Mouse (Mus musculus): ENCODE data around the gene Slc4a8.

Gene Slc4a8

DNA sequence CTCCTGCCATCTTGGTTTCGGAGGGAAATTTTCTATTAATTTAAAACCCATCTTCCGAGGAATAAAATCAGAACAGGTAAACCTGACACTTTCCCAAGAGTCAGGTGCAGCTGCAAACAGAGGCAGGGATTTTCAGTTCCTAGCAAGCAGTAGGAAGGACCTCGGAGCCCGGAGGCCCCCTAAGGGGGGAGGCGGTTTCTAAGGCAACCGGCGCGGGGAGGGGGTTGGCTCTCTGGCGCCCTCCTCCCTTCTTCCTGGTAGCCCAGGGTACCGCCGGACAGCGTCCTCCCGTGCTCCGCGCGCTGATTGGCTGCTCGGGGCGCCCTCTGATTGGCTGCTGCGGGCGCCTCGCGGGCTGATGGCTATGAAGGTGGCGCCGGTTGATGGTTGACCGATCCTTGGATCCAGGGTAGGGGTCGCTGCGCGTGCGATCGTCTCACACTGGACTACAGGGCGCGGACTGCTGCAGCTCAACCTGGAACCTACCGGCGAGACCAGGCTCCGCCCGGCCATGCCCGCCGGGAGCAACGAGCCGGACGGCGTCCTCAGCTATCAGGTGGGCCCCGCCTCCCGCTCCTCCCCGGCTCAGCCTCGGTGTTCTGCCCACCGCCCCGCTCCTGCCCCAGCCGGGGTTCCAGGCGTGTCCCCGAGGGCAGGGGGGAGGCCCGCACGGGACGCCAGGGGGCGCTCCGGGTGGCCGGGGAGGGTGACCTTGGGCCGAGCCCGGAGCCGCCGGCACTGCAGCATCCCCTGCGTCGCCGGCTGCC, at the start of gene Slc4a8:
Slc4a8 (plus strand) TSS at position 329 of the 767 bp plus-strand sequence.
- peak; percentile 90 for DNase-seq (ENCODE audit: low read depth, low spot score)

GRCm38 (mm10) chr15:100714470-100714869, 47.1 kb upstream of the Slc4a8 start:
- no peak for DNase-seq (ENCODE audit: low read depth, low spot score)

- no peak for DNase-seq (ENCODE audit: low read depth, low spot score)
These were observed 46.1 kb upstream of the Slc4a8 start for GRCm38 (mm10) chr15:100715399-100715993.

- DNase-seq (ENCODE audit: low read depth, low spot score): no peak
These were observed 43.6 kb upstream of the Slc4a8 start for GRCm38 (mm10) chr15:100717933-100718332.

DNA sequence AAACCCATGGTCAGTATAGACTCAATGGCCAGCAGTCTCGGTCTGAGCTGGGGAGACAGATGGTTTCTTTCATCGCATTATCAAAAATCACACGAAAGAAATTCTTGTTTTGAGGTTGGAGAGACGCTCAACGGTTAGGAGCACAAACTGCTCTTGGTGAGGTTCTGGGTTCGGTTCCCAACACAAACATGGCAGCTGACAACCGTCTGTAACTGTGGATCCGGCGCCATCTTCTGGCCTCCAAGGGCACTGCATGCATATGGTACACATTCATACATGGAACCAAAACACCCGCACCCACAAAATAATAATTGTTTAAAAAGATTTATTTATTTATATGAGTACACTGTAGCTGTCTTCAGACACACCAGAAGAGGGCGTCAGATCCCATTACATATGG, 43.0 kb upstream of the Slc4a8 start:
- no peak for DNase-seq (ENCODE audit: low read depth, low spot score)

DNA sequence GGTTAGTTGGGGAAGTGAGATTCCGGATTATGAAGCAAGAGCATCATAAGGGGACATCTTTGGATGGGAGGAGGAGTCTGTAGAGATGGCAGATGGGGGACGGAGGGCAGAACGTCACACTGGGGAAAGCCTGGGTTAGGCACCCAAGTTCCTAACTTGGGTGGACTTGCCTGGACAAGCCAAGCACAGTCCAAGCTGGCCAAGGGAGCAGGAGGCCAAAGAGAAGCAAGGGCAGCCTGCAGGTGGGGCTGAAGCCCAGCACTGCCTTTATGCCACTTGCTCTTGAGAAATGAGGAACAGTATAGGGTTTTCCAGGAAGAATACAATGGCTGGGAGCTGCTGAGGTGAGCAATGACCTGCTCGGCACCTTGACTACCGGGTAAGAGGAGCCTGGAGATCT, 42.3 kb upstream of the Slc4a8 start:
- DNase-seq (ENCODE audit: low read depth, low spot score): no peak

DNA sequence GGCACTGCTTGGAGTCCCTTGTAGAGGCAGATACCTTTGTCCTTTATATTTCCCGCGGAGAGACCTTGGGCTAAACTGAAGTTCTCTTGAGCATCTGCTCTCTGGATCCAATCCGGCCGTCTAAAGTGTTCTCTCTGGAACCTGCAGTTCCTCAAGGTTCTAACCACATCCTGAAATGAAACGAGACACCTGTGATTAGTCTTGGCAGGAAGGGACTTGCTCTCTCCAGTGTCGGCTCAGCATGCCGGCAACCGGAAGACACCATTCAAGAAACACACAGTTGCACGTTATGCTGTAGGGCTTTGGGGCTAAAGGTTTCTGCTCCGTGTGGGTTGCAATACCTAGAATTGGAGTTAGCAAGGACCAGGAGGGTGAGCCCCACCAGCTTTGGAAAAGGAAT, 41.5 kb upstream of the Slc4a8 start:
- DNase-seq (ENCODE audit: low read depth, low spot score): peak; percentile 77

DNA sequence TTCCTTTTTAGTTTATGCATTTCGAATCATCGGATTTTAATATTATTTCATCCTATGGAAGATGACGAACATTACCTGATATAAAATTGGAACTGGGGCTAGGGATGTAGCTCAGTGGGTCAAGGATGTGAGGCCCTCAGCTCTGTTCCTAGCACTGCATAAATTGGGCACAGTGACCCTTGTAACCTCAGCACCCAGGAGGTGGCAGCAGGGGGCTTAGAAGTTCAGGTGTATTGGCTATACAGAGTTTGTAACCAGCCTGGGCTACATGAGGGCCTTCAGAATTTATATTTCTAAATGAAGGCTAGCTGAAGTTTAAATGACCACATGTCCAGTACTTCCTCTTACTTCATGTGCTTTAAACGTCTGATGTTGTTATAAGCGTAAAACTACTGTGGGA, 40.1 kb upstream of the Slc4a8 start:
- DNase-seq (ENCODE audit: low read depth, low spot score): no peak

DNA sequence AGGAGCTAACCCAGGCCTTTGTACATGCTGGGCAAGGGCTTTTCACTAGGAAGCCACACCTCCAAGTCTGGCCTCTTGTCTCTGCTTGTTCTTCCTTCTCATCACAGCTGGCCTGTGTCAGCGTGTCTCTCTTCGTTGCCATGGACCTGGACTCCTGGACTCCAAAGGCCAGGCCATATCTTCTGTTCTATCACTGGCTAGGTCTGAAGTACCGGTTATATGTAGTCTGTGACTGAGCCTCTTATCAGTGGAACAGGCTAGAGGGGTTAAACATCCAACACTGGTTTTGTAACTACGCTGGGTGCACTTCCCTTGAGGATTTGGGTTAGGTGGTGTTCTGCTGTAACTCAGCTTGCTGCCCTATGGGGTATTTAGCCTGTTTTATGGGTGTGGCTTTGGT, 39.5 kb upstream of the Slc4a8 start:
- DNase-seq (ENCODE audit: low read depth, low spot score): no peak

DNA sequence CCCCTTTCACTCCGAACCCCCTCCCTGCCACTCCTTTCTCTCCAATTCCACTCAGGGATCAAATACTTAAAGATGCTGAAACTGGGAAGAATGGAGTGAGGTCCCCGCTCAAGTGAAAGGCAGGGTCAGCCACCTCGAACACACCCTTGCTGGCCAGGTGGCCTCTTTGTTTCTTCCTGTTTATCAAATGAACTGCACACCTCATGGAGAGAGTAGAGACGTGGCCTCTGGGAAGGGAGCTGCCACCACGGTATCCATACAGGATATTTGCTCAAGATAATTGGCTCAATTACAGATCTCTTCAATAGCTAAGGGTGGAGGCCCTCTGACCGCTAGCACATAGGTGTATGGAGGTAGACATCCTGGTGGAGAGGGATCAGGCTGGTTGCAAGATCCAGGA, 39.0 kb upstream of the Slc4a8 start:
- no peak for DNase-seq (ENCODE audit: low read depth, low spot score)

GRCm38 (mm10) chr15:100723505-100723904, 38.0 kb upstream of the Slc4a8 start:
- peak; percentile 83 for DNase-seq (ENCODE audit: low read depth, low spot score)

GRCm38 (mm10) chr15:100726721-100727120, 34.8 kb upstream of the Slc4a8 start:
- DNase-seq (ENCODE audit: low read depth, low spot score): no peak

DNA sequence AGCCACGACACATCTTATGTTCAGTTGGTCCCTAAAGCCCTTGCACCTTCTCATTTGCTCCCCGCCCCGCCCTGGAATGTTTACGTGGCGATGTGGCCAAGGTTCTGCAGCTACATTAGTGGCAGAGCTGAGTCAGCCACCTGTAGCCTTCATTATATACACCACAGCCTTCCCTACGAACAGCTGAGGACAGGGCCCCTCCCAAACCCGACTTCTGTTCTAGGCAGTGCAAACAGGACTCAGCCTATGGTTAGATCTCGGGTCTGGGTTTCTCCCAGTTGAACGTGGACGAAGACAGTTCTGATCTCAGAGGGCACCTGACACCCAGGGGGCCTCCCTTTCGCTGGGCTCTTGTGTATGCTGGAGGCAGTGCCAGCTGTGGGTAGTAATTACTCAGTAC, 33.7 kb upstream of the Slc4a8 start:
- peak; percentile 70 for DNase-seq (ENCODE audit: low read depth, low spot score)

GRCm38 (mm10) chr15:100728586-100728985, 33.0 kb upstream of the Slc4a8 start:
- peak; percentile 61 for DNase-seq (ENCODE audit: low read depth, low spot score)

DNA sequence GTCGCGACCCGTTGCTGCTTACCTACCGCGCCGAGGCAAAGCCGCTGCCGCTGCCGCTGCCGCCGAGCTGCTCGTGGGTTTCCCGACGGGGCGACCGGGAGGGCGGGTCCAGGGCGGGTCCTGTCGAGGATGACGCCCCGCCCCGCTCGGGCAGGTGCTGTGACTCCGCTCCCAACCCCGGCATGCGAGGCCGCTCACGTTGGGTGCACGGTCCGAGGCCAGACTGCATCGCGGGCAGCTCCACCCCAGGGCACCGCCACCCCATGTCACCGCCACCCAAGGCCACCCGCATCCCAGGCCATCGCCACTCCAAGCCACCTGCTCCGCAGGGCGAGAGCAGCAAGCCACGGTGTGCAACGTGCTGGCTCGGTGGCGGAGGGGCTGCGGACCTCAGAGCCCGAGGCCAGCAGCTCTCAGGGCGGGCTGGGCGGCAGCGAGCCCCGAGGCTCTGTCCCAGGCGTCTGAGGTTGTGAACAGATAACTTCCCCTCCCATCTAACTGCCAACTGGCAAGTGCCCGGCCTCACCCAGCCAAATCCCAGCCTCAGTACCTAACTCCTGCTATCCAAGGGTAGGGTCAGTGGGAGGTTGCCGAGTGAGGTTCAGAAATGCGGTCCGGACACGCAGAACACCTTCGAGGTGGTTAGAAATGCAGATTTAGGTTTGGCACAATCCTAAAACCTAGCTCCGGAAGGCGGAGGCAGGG, 32.1 kb upstream of the Slc4a8 start, which contains the start of gene Galnt6:
Galnt6 (minus strand) TSS at position 96 of the 705 bp plus-strand sequence.
- peak; percentile 87 for DNase-seq (ENCODE audit: low read depth, low spot score)

DNA sequence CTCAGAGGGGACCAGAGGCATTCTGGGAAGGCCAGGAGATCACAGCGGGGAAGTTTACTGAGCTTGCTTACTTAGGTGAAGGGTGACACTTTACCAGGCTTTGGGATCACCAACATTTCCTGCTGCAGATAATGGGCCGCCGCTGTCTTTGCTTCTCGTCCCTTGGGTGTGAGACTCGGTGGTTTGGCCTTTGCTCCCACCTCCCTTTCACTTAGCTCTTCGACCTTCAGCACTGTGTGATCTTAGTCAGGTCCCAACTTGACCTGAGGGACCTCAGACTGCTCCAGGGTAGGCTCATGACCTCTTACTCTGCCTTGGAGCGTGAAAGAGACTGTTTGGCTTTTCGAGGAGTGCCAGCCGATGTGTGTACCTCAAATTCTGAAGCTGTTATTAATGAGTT, 30.5 kb upstream of the Slc4a8 start:
- DNase-seq (ENCODE audit: low read depth, low spot score): no peak

- peak; percentile 91 for DNase-seq (ENCODE audit: low read depth, low spot score)
These were observed 29.0 kb upstream of the Slc4a8 start for GRCm38 (mm10) chr15:100732580-100732979.

GRCm38 (mm10) chr15:100735095-100735952, 26.2 kb upstream of the Slc4a8 start:
- DNase-seq (ENCODE audit: low read depth, low spot score): peak; percentile 19

GRCm38 (mm10) chr15:100735953-100736300, 25.6 kb upstream of the Slc4a8 start:
- no peak for DNase-seq (ENCODE audit: low read depth, low spot score)

GRCm38 (mm10) chr15:100737667-100738066, 23.9 kb upstream of the Slc4a8 start:
- DNase-seq (ENCODE audit: low read depth, low spot score): no peak

GRCm38 (mm10) chr15:100738351-100738781, 23.2 kb upstream of the Slc4a8 start:
- DNase-seq (ENCODE audit: low read depth, low spot score): no peak

GRCm38 (mm10) chr15:100739442-100739841, 22.1 kb upstream of the Slc4a8 start:
- no peak for DNase-seq (ENCODE audit: low read depth, low spot score)
